8 mouse cellular contexts compared by ENCODE assay signal in genomic region chr2:119758101-119758843, GRCm38 (mm10). TPM values are rescaled to one million over a fixed set of nuclear protein-coding genes. Genes with fewer than 3 reads are reported as not detected.
A peak's percentile ranks its signal among the peaks of the same experiment; 100 is the strongest.
DNase-seq lines count a peak whose midpoint lies in the region; ATAC-seq and TF ChIP-seq lines count a peak whose summit lies in the region.

No protein-coding gene starts in this region.

- H3K36me3 ChIP-seq in heart, embryonic 14.5 days (ENCODE audit: control insufficient read depth, insufficient read depth, low read length) = no peaks in the 10 kb centered on the region
- H3K36me3 ChIP-seq in midbrain, embryonic 11.5 days (ENCODE audit: control insufficient read depth, insufficient read depth, low read length) = no peaks in the 10 kb centered on the region
- no peaks in the 10 kb centered on the region for H3K36me3 ChIP-seq in thymus, adult 2 months (ENCODE audit: control insufficient read depth, insufficient read depth, low read length)

- peak; percentile 22 for DNase-seq in urinary bladder, postnatal 14 days (ENCODE audit: low spot score)
- no peak for DNase-seq in urinary bladder, postnatal 10 days (ENCODE audit: low spot score)
- peak; percentile 67 to 69 for DNase-seq in cerebellum, postnatal 25 days
- peak; percentile 57 for DNase-seq in kidney, postnatal 14 days
- peak; percentile 93 for DNase-seq in midbrain, embryonic 11.5 days (ENCODE audit: low spot score, missing footprints)
- DNase-seq in thymus, adult 2 months = peak; percentile 31
- DNase-seq in right cerebral cortex, adult 2 months (ENCODE audit: low spot score in 2 of 2) = no peak

- no peak for TF ChIP-seq POLR2A in thymus, adult 2 months (IDR thresholded peaks at IDR 0.05; ENCODE audit: control insufficient read depth, extremely low read depth, insufficient read depth, low read length, poor library complexity)

- ATAC-seq in heart, embryonic 14.5 days (ENCODE audit: insufficient number of reproducible peaks, insufficient read depth, low FRiP score, low read depth) = no peak; the same call in 1 of the 2 replicates
- peak; percentile 73 for ATAC-seq in midbrain, embryonic 11.5 days (ENCODE audit: low FRiP score)

- 1% methylated on average over 66 of the region's 77 CpGs for WGBS in heart, embryonic 14.5 days
- WGBS in midbrain, embryonic 11.5 days = under 1% methylated on average over 58 of the region's 77 CpGs
- 2% methylated on average over 76 of the region's 77 CpGs for WGBS in thymus, adult 2 months

- H3K4me3 ChIP-seq in heart, embryonic 14.5 days (ENCODE audit: control insufficient read depth in 1 of 2, insufficient read depth in 1 of 2, low read depth in 1 of 2, low read length in 2 of 2) = peak overlapping the region; percentile 60 to 66
- H3K4me3 ChIP-seq in midbrain, embryonic 11.5 days (ENCODE audit: low read depth, low read length) = peak overlapping the region; percentile 46
- H3K4me3 ChIP-seq in thymus, adult 2 months (ENCODE audit: control insufficient read depth, insufficient read depth, low read length) = peak overlapping the region; percentile 48

- peak overlapping the region; percentile 68 for H3K9ac ChIP-seq in heart, embryonic 14.5 days (ENCODE audit: low read length)
- H3K9ac ChIP-seq in midbrain, embryonic 11.5 days (ENCODE audit: low read length) = peak overlapping the region; percentile 61

- H3K27me3 ChIP-seq in heart, embryonic 14.5 days (ENCODE audit: control insufficient read depth, insufficient read depth, low read length) = peaks cover 71% of the 10 kb centered on the region
- H3K27me3 ChIP-seq in midbrain, embryonic 11.5 days (ENCODE audit: control insufficient read depth, insufficient read depth, low read length) = peaks cover 36% of the 10 kb centered on the region
- peaks cover 20% of the 10 kb centered on the region for H3K27me3 ChIP-seq in thymus, adult 2 months (ENCODE audit: control insufficient read depth, insufficient read depth, low read length)

- peaks cover 4 to 5% of the 10 kb centered on the region in 2 experiments; a peak in 2 of 4 replicates for H3K4me1 ChIP-seq in heart, embryonic 14.5 days (ENCODE audit: control insufficient read depth in 2 of 2, insufficient read depth in 2 of 2, low read length in 2 of 2)
- peaks cover 11% of the 10 kb centered on the region for H3K4me1 ChIP-seq in midbrain, embryonic 11.5 days (ENCODE audit: control insufficient read depth, insufficient read depth, low read length)
- H3K4me1 ChIP-seq in thymus, adult 2 months (replicated peaks; ENCODE audit: control insufficient read depth, insufficient read depth, low read length) = peaks cover 16% of the 10 kb centered on the region

- H3K9me3 ChIP-seq in heart, embryonic 14.5 days (ENCODE audit: control insufficient read depth, low read length) = no peaks in the 10 kb centered on the region
- H3K9me3 ChIP-seq in midbrain, embryonic 11.5 days (ENCODE audit: control insufficient read depth, low read length) = no peaks in the 10 kb centered on the region

- H3K4me2 ChIP-seq in heart, embryonic 14.5 days (ENCODE audit: low read length) = peak overlapping the region; percentile 98
- H3K4me2 ChIP-seq in midbrain, embryonic 11.5 days = peak overlapping the region; percentile 99

- no peak for TF ChIP-seq CTCF in thymus, adult 2 months (IDR thresholded peaks at IDR 0.05; ENCODE audit: borderline replicate concordance, control insufficient read depth, extremely low read depth, insufficient read depth, low read length, poor library complexity)

- no peak overlapping the region for H3K27ac ChIP-seq in heart, embryonic 14.5 days (replicated peaks in 1 of 2; ENCODE audit: control insufficient read depth in 1 of 2, insufficient read depth in 1 of 2, low read depth in 2 of 2, low read length in 2 of 2)
- H3K27ac ChIP-seq in midbrain, embryonic 11.5 days (ENCODE audit: low read depth, low read length) = no peak overlapping the region
- no peak overlapping the region for H3K27ac ChIP-seq in thymus, adult 2 months (ENCODE audit: control insufficient read depth, insufficient read depth, low read length)

RNA-seq across cellular contexts. Expression of gene Ltk, which starts 2.0 kb away (rescaled TPM):
- 0.23 and 0.32 TPM in 2 replicates for polyA plus RNA-seq in heart, embryonic 14.5 days (2014; fragmentation: Nextera tagmentation; extraction: Ambion mirVana)
- 0.05 TPM in 1 of 2 replicates, not detected in the other for polyA plus RNA-seq in midbrain, embryonic 11.5 days (2014; fragmentation: Nextera tagmentation; extraction: Ambion mirVana)
- 11.5 and 13.0 TPM in 2 replicates for polyA plus RNA-seq in thymus, adult 2 months (2012; rRNA removed)

RNA-seq across cellular contexts. Expression of gene Itpka, which starts 16.1 kb away (rescaled TPM):
- polyA plus RNA-seq in heart, embryonic 14.5 days (2014; fragmentation: Nextera tagmentation; extraction: Ambion mirVana) = 2.1 and 2.4 TPM in 2 replicates
- polyA plus RNA-seq in midbrain, embryonic 11.5 days (2014; fragmentation: Nextera tagmentation; extraction: Ambion mirVana) = 1.2 and 1.4 TPM in 2 replicates
- 4.8 and 4.9 TPM in 2 replicates for polyA plus RNA-seq in thymus, adult 2 months (2012; rRNA removed)

RNA-seq across cellular contexts. Expression of gene Rpap1, which starts 29.1 kb away (rescaled TPM):
- 16.8 and 17.6 TPM in 2 replicates for polyA plus RNA-seq in heart, embryonic 14.5 days (2014; fragmentation: Nextera tagmentation; extraction: Ambion mirVana)
- polyA plus RNA-seq in midbrain, embryonic 11.5 days (2014; fragmentation: Nextera tagmentation; extraction: Ambion mirVana) = 18.2 and 22.8 TPM in 2 replicates
- polyA plus RNA-seq in thymus, adult 2 months (2012; rRNA removed) = 54.6 and 64.4 TPM in 2 replicates

RNA-seq across cellular contexts. Expression of gene Tyro3, which starts 39.3 kb away (rescaled TPM):
- 6.4 and 6.6 TPM in 2 replicates for polyA plus RNA-seq in heart, embryonic 14.5 days (2014; fragmentation: Nextera tagmentation; extraction: Ambion mirVana)
- 19.1 and 22.6 TPM in 2 replicates for polyA plus RNA-seq in midbrain, embryonic 11.5 days (2014; fragmentation: Nextera tagmentation; extraction: Ambion mirVana)
- 6.5 and 7.1 TPM in 2 replicates for polyA plus RNA-seq in thymus, adult 2 months (2012; rRNA removed)

Comparison
In these comparisons a context has a peak if more than half of its experiments do, and no peak if none do; other contexts are left out.
1. DNase-seq: peak in urinary bladder, postnatal 14 days (single experiment), cerebellum, postnatal 25 days (2 of 2), kidney, postnatal 14 days (single experiment), midbrain, embryonic 11.5 days (single experiment) and thymus, adult 2 months (single experiment); none in urinary bladder, postnatal 10 days (single experiment) and right cerebral cortex, adult 2 months (0 of 2).
2. Peak in every context shown above with its lines, with median percentiles within 50 percentile points of each other: H3K4me3 ChIP-seq.